Mouse (Mus musculus) kidney, embryonic 16.5 days (tissue): ENCODE results near the gene Camsap3. TPM values are rescaled to one million over a fixed set of nuclear protein-coding genes. Genes with fewer than 3 reads are reported as not detected.

Experiments
- ATAC-seq: fragments of 200-750 bp; cut with Nextera tagmentation; 2 replicates; pipeline ENCODE4 v1.8.0; 2017; ENCODE audit warnings: moderate TSS enrichment; ENCODE audit not compliant: low FRiP score, low TSS enrichment
- H3K27ac ChIP-seq: fragments of 300-500 bp; sonication (generic); 2 replicates; pipeline ENCODE4 v1.5.1; 2014; ENCODE audit warnings: low read length
- H3K27me3 ChIP-seq: fragments of 300-500 bp; sonication (generic); 2 replicates; pipeline ENCODE4 v1.6.1; 2014; ENCODE audit warnings: low read length, control low read depth, mixed read lengths; ENCODE audit not compliant: insufficient read depth
- H3K36me3 ChIP-seq: fragments of 300-500 bp; sonication (generic); 2 replicates; pipeline ENCODE4 v1.6.1; 2014; ENCODE audit warnings: low read length, control low read depth, mixed read lengths; ENCODE audit not compliant: insufficient read depth
- H3K4me1 ChIP-seq: fragments of 300-500 bp; sonication (generic); 2 replicates; pipeline ENCODE4 v1.6.1; 2014; ENCODE audit warnings: low read length, control low read depth, mixed read lengths; ENCODE audit not compliant: insufficient read depth
- H3K4me2 ChIP-seq: fragments of 300-500 bp; sonication (generic); replicated peaks from 2 replicates; pipeline ENCODE4 v1.6.1; 2014; ENCODE audit warnings: low read depth, low read length
- H3K4me3 ChIP-seq: fragments of 300-500 bp; sonication (generic); 2 replicates; pipeline ENCODE4 v1.5.1; 2014; ENCODE audit warnings: mild to moderate bottlenecking, low read length
- H3K9ac ChIP-seq: fragments of 300-500 bp; sonication (generic); replicated peaks from 2 replicates; pipeline ENCODE4 v1.6.1; 2014; ENCODE audit warnings: low read length
- H3K9me3 ChIP-seq: fragments of 300-500 bp; sonication (generic); 2 replicates; pipeline ENCODE4 v1.6.1; 2016; ENCODE audit warnings: low read length, control low read depth
- WGBS: fragments of 180-500 bp; shearing (Covaris S2); extraction: QIAGEN DNeasy Blood & Tissue Kit; methylation state at CpG from one replicate; pipeline ENCODE4 v1.1.7; 2014; 5-methylcytosine and 5-hydroxymethylcytosine counted together
- polyA plus RNA-seq: library from polyadenylated mRNA; unstranded; fragments of >200 nt; fragmentation: Nextera tagmentation; extraction: Ambion mirVana; gene quantifications from 2 replicates; pipeline ENCODE4 v1.2.1, GENCODE M21; 2015

Gene Camsap3
- polyA plus RNA-seq, 1 experiment from 2014 or later, result 13.7 TPM

DNA sequence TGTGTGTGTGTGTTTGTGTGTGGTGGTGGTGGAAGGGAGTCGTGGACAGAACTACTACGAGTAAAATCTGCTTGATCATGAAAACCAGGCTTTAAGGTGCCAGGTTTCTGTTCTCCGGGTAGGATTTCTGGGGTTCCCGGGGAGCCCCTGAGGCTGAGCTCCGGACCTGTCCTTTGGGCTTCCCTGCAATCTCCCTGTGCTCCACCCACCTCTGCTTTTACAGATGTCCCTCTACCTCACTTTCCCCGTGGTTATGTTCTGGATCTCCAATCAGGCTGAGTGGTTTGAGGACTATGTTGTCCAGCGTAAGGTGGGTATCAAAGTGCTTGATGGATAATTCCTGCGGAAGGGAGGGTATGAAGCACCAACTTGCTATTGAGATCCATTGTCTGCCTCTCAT, 35.0 kb downstream of the Camsap3 start:
- peak overlapping the region; percentile 87; the same call in 1 of the 2 replicates for H3K9ac ChIP-seq
- H3K4me3 ChIP-seq, result peak overlapping the region; percentile 79
- no peaks in the 10 kb centered on the region for H3K9me3 ChIP-seq
- H3K4me1 ChIP-seq, result peaks cover 13% of the 10 kb centered on the region
- 70% methylated on average over 8 of the region's 8 CpGs for WGBS
- no peak overlapping the region for H3K27ac ChIP-seq
- H3K27me3 ChIP-seq, result no peaks in the 10 kb centered on the region
- peaks cover 8% of the 10 kb centered on the region for H3K36me3 ChIP-seq
- ATAC-seq, result no peak
- peak overlapping the region; percentile 81 for H3K4me2 ChIP-seq

DNA sequence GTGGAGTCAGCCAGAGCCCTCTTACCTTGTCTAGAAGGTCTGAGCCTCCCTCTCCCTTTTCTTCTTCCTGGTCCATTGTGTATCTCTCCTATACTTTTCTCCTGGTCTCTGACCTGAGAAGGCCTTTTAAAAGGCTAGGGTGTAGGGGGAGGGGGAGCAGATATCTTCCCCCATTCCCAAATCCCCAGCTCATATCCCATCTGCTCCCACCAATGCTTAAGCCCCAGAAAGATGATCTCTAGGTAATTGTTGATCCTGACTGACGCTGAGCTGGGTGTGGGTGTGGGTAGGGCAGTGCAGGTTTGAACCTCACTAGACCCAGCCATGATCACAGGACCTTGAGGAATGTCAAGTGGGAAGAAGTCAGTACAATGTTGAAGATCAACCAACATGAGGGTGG, 38.4 kb downstream of the Camsap3 start, which contains the start of gene Pcp2:
Pcp2 (minus strand) TSS at position 101 of the 400 bp plus-strand sequence.
- Histone ChIP-seq H3K4me3 (no peak within 1 kb of the TSS), H3K27me3 (0 out of 2 replicates have a peak, but pooled peaks cover 10% of the 10 kb centered on the region), H3K27ac (no peak within 1 kb of the TSS), H3K4me2 (no peak within 1 kb of the TSS), H3K36me3 (no peaks in the 10 kb centered on the region), H3K9me3 (no peaks in the 10 kb centered on the region), H3K4me1 (peaks cover 6% of the 10 kb centered on the region), H3K9ac (no peak within 1 kb of the TSS)
- 47% methylated on average over 1 of the region's 1 CpGs for WGBS
- ATAC-seq, result no peak

DNA sequence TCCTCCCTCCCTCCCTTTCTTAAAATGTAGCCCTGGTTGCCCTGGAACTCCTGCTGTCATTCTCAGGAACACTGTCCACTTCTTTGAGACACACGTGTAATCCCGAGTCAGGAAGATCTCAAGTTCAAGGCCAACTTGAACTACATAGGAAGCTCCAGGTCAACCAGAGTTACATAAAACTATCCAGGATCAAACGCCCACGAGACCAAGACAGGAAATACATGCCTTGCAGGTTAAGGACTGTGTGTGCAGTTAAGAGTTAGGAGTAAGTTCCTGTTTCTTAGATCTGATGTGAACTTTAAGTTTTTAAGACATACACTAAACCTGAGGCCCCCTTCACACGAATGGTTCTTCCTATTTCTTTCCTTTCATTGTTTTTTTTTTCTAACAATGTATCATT, 39.9 kb downstream of the Camsap3 start:
- peaks cover 8% of the 10 kb centered on the region for H3K4me1 ChIP-seq
- no peak overlapping the region for H3K9ac ChIP-seq
- H3K27ac ChIP-seq, result no peak overlapping the region
- 53% methylated on average over 5 of the region's 5 CpGs for WGBS
- no peak overlapping the region for H3K4me3 ChIP-seq
- H3K4me2 ChIP-seq, result no peak overlapping the region
- no peaks in the 10 kb centered on the region for H3K9me3 ChIP-seq
- ATAC-seq, result no peak
- H3K27me3 ChIP-seq, result 0 out of 2 replicates have a peak, but pooled peaks cover 10% of the 10 kb centered on the region
- no peaks in the 10 kb centered on the region for H3K36me3 ChIP-seq

DNA sequence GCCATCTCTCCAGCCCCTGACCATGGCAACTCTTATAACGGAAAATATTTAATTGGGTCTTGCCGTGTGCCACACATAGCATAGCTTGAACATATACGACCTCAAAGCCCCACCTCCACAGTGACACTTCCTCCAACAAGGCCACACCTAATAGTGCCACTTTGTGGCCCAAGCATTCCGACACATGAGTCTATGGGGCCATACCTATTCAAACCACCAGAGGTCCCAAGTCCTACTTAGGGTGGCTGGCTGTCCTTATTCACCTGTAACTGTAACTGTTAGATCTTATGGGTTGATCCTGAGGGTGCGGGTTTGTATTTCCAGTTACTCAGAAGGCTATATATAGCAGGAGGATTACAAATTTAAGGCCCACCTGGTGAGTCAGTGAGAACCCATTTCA, 40.9 kb downstream of the Camsap3 start:
- ATAC-seq, result no peak

DNA sequence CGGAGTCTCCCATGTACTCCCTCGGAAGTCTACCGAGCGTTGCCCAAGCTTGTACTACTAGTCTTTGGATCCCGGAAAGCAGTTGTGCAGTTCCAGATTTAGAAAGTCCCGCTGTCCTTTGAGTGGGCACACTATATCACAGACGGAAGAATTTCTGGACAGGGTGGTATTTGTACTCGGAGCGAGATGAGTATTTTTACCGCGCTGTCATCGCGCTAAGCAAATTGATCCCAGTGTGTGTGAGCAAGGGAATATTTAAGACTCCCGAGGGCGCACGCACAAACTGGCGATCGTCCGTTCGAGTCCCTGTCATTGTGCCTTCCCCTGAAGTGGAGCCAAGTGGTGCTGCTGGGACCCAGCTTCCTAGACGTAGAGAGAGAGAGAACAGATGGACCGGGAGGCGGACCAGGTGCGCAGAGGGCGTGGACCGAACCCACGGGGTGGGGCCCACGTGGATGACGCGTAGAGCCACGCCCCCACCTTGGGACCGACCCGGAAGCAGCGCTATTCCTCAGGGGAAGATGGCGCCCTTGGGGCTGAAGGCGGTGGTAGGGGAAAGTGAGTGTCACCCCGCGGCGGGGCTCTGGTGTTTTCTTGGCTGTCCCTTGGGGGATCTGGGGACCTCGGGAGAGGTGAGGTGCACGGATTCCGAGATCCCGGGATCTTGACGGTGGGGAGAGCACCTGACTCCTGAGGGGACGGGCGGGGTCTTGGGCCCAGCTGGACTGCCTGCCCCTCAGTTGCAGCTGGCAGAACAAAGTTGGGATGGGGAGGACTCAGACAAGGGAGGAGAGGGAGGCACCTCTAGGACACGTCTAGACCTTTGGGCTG, 43.8 kb downstream of the Camsap3 start, which contains the start of gene Stxbp2:
Stxbp2 (plus strand) TSS at position 309 of the 831 bp plus-strand sequence.
- Histone ChIP-seq H3K4me3 (peak within 1 kb of the TSS; percentile 72), H3K27ac (no peak within 1 kb of the TSS), H3K9ac (peak within 1 kb of the TSS; percentile 71), H3K27me3 (0 out of 2 replicates have a peak, but pooled peaks cover 10% of the 10 kb centered on the region), H3K4me2 (peak within 1 kb of the TSS; percentile 71), H3K36me3 (peaks cover 4% of the 10 kb centered on the region; the same call in 1 of the 2 replicates), H3K9me3 (no peaks in the 10 kb centered on the region), H3K4me1 (peaks cover 7% of the 10 kb centered on the region; the same call in 1 of the 2 replicates)
- peak; percentile 94 for ATAC-seq
- 5% methylated on average over 47 of the region's 47 CpGs for WGBS

More for the DNA sequence above, 40.9 kb downstream of the Camsap3 start:
- 27% methylated on average over 5 of the region's 5 CpGs for WGBS
- Histone ChIP-seq H3K27ac (no peak overlapping the region), H3K9me3 (no peaks in the 10 kb centered on the region), H3K4me1 (peaks cover 7% of the 10 kb centered on the region; the same call in 1 of the 2 replicates), H3K36me3 (no peaks in the 10 kb centered on the region), H3K27me3 (0 out of 2 replicates have a peak, but pooled peaks cover 10% of the 10 kb centered on the region), H3K9ac (no peak overlapping the region), H3K4me2 (no peak overlapping the region), H3K4me3 (no peak overlapping the region)

DNA sequence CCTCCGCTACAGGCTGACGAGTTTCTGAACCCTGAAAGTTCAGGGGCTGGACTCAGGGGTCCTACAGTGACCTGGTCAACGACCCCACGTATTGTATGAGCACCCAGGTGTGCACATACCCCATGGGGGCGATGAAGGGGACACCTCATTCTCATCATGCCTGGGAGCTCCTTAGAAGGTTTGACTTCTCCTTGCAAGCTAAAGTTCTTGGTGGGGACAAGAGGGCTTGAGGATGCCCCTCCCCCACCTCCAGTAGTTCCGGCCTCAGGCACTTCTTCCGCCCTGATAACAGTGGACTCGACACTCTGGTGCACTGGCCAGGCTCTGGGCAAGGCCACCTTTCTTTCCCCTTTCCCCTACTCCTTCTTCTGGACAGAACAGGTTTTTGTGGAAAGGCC, 44.4 kb downstream of the Camsap3 start:
- H3K27ac ChIP-seq, result no peak overlapping the region
- no peaks in the 10 kb centered on the region for H3K9me3 ChIP-seq
- WGBS, result 17% methylated on average over 8 of the region's 8 CpGs
- 0 out of 2 replicates have a peak, but pooled peaks cover 10% of the 10 kb centered on the region for H3K27me3 ChIP-seq
- peak overlapping the region; percentile 71 for H3K4me2 ChIP-seq
- H3K36me3 ChIP-seq, result peaks cover 10% of the 10 kb centered on the region; the same call in 1 of the 2 replicates
- H3K9ac ChIP-seq, result peak overlapping the region; percentile 71
- peak overlapping the region; percentile 72 for H3K4me3 ChIP-seq
- peak; percentile 37; the same call in 1 of the 2 replicates for ATAC-seq
- peaks cover 7% of the 10 kb centered on the region; the same call in 1 of the 2 replicates for H3K4me1 ChIP-seq

DNA sequence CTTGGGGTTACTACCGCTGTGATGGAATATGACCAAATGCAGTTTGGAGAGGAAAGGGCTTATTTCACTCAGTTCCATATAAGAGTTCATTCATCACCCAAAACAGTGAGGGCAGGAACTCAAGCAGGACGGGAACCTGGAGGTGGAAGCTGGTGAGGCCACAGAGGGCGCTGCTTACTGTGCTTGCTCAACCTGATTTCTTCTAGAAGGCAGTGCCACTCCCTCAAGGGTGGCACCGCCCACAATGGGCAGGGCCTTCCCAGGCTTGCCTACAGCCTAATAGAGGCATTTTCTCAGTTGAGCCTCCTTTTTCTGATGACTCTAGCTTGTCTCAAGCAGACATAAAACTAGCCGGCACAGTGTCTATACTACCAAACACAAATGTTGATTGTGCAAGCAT, 58.7 kb downstream of the Camsap3 start:
- Histone ChIP-seq H3K4me1 (no peaks in the 10 kb centered on the region), H3K4me3 (no peak overlapping the region), H3K27ac (no peak overlapping the region), H3K27me3 (no peaks in the 10 kb centered on the region), H3K9ac (no peak overlapping the region), H3K9me3 (no peaks in the 10 kb centered on the region), H3K4me2 (no peak overlapping the region), H3K36me3 (peaks cover 4% of the 10 kb centered on the region; the same call in 1 of the 2 replicates)
- 0 out of 2 replicates have a peak, but pooled peaks have one; percentile 16 for ATAC-seq
- WGBS, result 28% methylated on average over 5 of the region's 5 CpGs

DNA sequence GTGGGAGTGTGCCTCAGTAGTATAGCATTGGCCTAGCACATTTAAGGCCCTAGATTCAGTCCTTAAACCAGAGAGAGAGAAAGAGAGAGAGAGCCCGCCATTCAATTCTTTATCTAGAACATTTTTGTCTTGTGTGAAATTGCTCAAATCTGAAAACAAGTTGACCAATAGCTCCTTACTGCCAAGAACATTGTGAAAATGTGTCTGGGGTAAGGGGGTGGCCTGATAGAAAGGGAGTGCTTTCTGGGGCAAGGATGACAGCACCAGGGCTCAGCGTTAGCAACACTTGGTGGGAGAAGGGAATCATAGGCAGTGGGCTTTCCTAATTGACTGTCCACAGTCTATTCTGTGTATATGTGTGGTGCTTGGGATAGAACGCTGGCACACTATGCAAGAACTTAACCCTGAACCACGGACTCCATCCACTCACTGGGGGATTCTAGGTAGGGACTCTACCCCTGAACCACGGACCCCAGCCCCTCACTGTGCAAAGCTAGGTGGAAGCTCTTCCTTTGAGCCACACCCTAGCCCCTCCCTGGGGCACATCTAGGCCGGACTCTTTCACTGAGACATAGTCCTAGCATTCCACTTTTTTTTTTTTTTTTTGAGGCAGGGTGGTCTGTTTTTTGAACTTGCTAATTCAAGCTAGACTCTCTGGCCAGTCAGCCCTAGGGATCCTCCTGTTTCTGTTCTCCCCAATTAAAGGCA, 59.9 kb downstream of the Camsap3 start:
- Histone ChIP-seq H3K4me3 (no peak overlapping the region), H3K36me3 (no peaks in the 10 kb centered on the region), H3K9me3 (no peaks in the 10 kb centered on the region), H3K4me2 (no peak overlapping the region), H3K27me3 (no peaks in the 10 kb centered on the region), H3K4me1 (no peaks in the 10 kb centered on the region), H3K9ac (no peak overlapping the region), H3K27ac (no peak overlapping the region)
- 68% methylated on average over 6 of the region's 6 CpGs for WGBS
- peak; percentile 52; the same call in 1 of the 2 replicates for ATAC-seq

DNA sequence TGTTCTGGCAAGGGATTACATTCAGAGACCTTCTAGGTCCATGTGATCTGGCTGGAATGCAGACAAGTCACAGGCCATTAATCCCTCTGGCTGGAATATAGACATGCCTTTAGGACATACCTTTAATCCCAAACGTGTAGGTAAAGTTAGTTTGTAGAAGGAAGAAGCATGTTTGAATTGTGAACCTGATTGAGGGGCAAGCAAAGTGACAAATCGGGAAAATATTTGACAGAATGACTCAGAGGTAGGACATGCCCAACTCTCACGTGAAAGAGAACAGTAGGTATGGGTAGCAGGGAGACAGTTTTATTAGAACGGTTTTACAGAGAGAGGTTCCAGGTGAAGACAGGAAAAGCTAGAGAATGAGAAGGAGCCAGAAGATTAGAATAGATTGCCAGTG, 60.5 kb downstream of the Camsap3 start:
- 55% methylated on average over 4 of the region's 4 CpGs for WGBS
- H3K27ac ChIP-seq, result no peak overlapping the region
- peak; percentile 62; the same call in 1 of the 2 replicates for ATAC-seq

More for the DNA sequence above, 60.5 kb downstream of the Camsap3 start:
- Histone ChIP-seq H3K27me3 (no peaks in the 10 kb centered on the region), H3K4me3 (no peak overlapping the region), H3K4me1 (no peaks in the 10 kb centered on the region), H3K36me3 (no peaks in the 10 kb centered on the region), H3K4me2 (no peak overlapping the region), H3K9me3 (no peaks in the 10 kb centered on the region), H3K9ac (no peak overlapping the region)
